Mouse (Mus musculus) small intestine, adult 2 months (tissue): Measurements from ENCODE around the gene Hist1h2bj.

Source experiments
- CTCF ChIP-seq: fragments of 200-500 bp; IDR thresholded peaks from 2 replicates; pipeline ENCODE4 v1.5.1; 2012; ENCODE audit warnings: low read depth, mild to moderate bottlenecking, control low read depth, inconsistent platforms, low read length, moderate library complexity, mixed read lengths; ENCODE audit not compliant: insufficient replicate concordance, insufficient read length; ENCODE audit errors: extremely low read depth
- POLR2A ChIP-seq: fragments of 200-500 bp; IDR thresholded peaks from 2 replicates; pipeline ENCODE4 v1.6.1; 2012; ENCODE audit warnings: low read depth, mild to moderate bottlenecking, control low read depth, inconsistent platforms, low read length, moderate library complexity

DNA sequence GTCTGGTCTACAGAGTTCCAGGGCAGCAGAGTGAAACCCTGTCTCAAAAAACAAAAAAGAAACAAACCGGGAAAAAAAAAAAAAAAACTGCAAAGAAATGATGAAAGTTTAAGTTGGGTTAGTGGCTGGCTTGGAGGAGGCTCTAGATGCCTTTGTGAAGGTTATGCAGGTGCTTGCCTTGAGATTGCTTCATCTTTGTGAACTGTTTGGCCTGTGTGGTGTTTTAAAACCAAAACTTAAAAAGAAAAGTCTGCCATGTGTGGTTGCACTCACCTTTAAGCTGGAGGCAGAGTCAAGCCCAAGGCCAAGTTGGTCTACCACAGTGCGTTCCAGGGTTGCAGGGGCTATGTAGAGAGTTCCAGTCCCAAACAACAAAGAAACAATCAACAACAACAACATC lies 6.0 kb downstream of the Hist1h2bj start:
- TF ChIP-seq CTCF: no peak
- no peak for TF ChIP-seq POLR2A
